28 mouse cellular contexts compared by ENCODE assay signal in the genomic region with DNA sequence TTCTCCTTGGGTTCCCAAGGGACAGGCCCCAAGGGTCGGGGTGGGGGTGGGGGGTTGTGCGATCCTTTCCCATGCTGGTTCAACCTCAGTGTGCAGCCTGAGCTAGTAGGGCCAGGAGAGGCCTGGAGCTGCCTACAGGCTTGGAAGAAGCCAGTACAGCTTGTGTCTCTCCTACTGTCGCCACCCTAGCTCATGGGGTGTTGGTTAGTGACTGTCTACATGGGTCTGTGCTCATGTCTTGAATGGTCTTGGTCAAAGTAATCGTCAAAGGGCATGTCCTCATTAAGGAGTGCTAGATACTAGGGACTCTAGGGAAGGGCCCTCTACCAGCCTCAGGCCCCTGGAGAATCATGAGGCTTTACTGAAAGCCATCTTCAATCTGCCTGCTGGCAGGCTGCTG. TPM values are rescaled to one million over a fixed set of nuclear protein-coding genes. Genes with fewer than 3 reads are reported as not detected.
DNase-seq lines count a peak whose midpoint lies in the region; ATAC-seq and TF ChIP-seq lines count a peak whose summit lies in the region.
"Had no signal": no experiment of that assay in that cellular context is flagged by ENCODE, and none has a peak within 500 bp of the region (broad histone marks: within the 10 kb centered on the region; RNA-seq: fewer than 3 reads in every experiment).

No protein-coding gene starts in this region.

- peak overlapping the region; percentile 91 for H3K27ac ChIP-seq in hindbrain, embryonic 11.5 days (ENCODE audit: low read depth, low read length)
- H3K27ac ChIP-seq in hindbrain, embryonic 16.5 days (ENCODE audit: low read depth, low read length) = no peak overlapping the region
- H3K27ac ChIP-seq in forebrain, embryonic 10.5 days = peak overlapping the region; percentile 88
- H3K27ac ChIP-seq in forebrain, postnatal 0 days (ENCODE audit: low read depth, low read length) = peak overlapping the region; percentile 29; the same call in 1 of the 2 replicates
- H3K27ac ChIP-seq in midbrain, embryonic 15.5 days = peak overlapping the region; percentile 34
- H3K27ac ChIP-seq: heart, embryonic 10.5 days; hindbrain, embryonic 15.5 days; kidney, postnatal 0 days; layer of hippocampus, adult 2 months; liver, embryonic 14.5 days; lung, embryonic 15.5 days; stomach, embryonic 15.5 days had no signal

- DNase-seq in hindbrain, embryonic 11.5 days (ENCODE audit: low spot score) = no peak
- no peak for DNase-seq in forebrain, embryonic 10.5 days (ENCODE audit: extremely low spot score, low spot score)
- no peak for DNase-seq in forebrain, postnatal 0 days
- DNase-seq in left cerebral cortex, adult 8-10 months (ENCODE audit: low spot score in 2 of 2) = no peak
- no peak for DNase-seq in c-Kit-positive CD71-positive TER-119-positive erythroid progenitor cells, embryonic 14.5 days (ENCODE audit: low spot score)
- DNase-seq in gastrocnemius, postnatal 4 days (ENCODE audit: low spot score in 2 of 2) = no peak
- DNase-seq: adrenal gland, postnatal 14 days; cerebellum, adult 11 months; gastrocnemius, postnatal 25 days; kidney, adult 11 months; layer of hippocampus, postnatal 36 days; thymus, adult 18-20 months had no signal

- H3K9ac ChIP-seq in hindbrain, embryonic 11.5 days (ENCODE audit: low read depth, low read length) = no peak overlapping the region
- H3K9ac ChIP-seq in hindbrain, embryonic 16.5 days (ENCODE audit: low read depth, low read length) = no peak overlapping the region
- H3K9ac ChIP-seq in forebrain, postnatal 0 days = no peak overlapping the region
- no peak overlapping the region for H3K9ac ChIP-seq in midbrain, embryonic 15.5 days
- H3K9ac ChIP-seq: hindbrain, embryonic 15.5 days; liver, embryonic 14.5 days; lung, embryonic 15.5 days; stomach, embryonic 15.5 days had no signal

- H3K27me3 ChIP-seq in hindbrain, embryonic 11.5 days (ENCODE audit: control insufficient read depth, insufficient read depth, low read length) = no peaks in the 10 kb centered on the region
- no peaks in the 10 kb centered on the region for H3K27me3 ChIP-seq in hindbrain, embryonic 16.5 days (replicated peaks; ENCODE audit: control insufficient read depth, insufficient read depth, low read length)
- peaks cover 54% of the 10 kb centered on the region for H3K27me3 ChIP-seq in forebrain, embryonic 10.5 days (ENCODE audit: poor library complexity, severe bottlenecking)
- no peaks in the 10 kb centered on the region for H3K27me3 ChIP-seq in forebrain, postnatal 0 days (ENCODE audit: insufficient read depth, low read length)
- H3K27me3 ChIP-seq in midbrain, embryonic 15.5 days (replicated peaks) = no peaks in the 10 kb centered on the region
- H3K27me3 ChIP-seq: hindbrain, embryonic 15.5 days; stomach, embryonic 15.5 days had no signal

- H3K4me3 ChIP-seq in hindbrain, embryonic 11.5 days (ENCODE audit: low read depth, low read length) = no peak overlapping the region
- no peak overlapping the region for H3K4me3 ChIP-seq in hindbrain, embryonic 16.5 days (ENCODE audit: low read length)
- H3K4me3 ChIP-seq in forebrain, embryonic 10.5 days = 0 out of 2 replicates have a peak overlapping the region, but pooled peaks have one; percentile 10
- H3K4me3 ChIP-seq in forebrain, postnatal 0 days (ENCODE audit: low read depth, low read length) = no peak overlapping the region
- H3K4me3 ChIP-seq in midbrain, embryonic 15.5 days = no peak overlapping the region
- H3K4me3 ChIP-seq: heart, embryonic 10.5 days; hindbrain, embryonic 15.5 days; layer of hippocampus, adult 2 months; lung, embryonic 15.5 days; stomach, embryonic 15.5 days had no signal

- no peak; the same call in 1 of the 2 replicates for ATAC-seq in hindbrain, embryonic 11.5 days (ENCODE audit: low FRiP score)
- no peak for ATAC-seq in hindbrain, embryonic 16.5 days
- ATAC-seq in forebrain, postnatal 0 days = no peak
- no peak for ATAC-seq in midbrain, embryonic 15.5 days (replicated peaks)
- ATAC-seq: activated CD4-positive, CD25-positive, alpha-beta regulatory T cell, adult 4 months had no signal

- H3K4me2 ChIP-seq in hindbrain, embryonic 11.5 days (replicated peaks; ENCODE audit: low read depth, low read length) = no peak overlapping the region
- no peak overlapping the region for H3K4me2 ChIP-seq in hindbrain, embryonic 16.5 days (ENCODE audit: low read length)
- no peak overlapping the region for H3K4me2 ChIP-seq in forebrain, postnatal 0 days (ENCODE audit: low read depth)
- H3K4me2 ChIP-seq in midbrain, embryonic 15.5 days = no peak overlapping the region
- H3K4me2 ChIP-seq: hindbrain, embryonic 15.5 days; lung, embryonic 15.5 days; stomach, embryonic 15.5 days had no signal

- no peak for TF ChIP-seq CTCF in forebrain, postnatal 0 days (IDR thresholded peaks at IDR 0.05; ENCODE audit: low read depth)

- peaks cover 12% of the 10 kb centered on the region for H3K4me1 ChIP-seq in hindbrain, embryonic 11.5 days (replicated peaks; ENCODE audit: control insufficient read depth, insufficient read depth, low read length)
- peaks cover 15% of the 10 kb centered on the region for H3K4me1 ChIP-seq in hindbrain, embryonic 16.5 days (ENCODE audit: control insufficient read depth, insufficient read depth, low read depth, low read length)
- peaks cover 78% of the 10 kb centered on the region for H3K4me1 ChIP-seq in forebrain, embryonic 10.5 days
- peaks cover 11% of the 10 kb centered on the region for H3K4me1 ChIP-seq in forebrain, postnatal 0 days (ENCODE audit: insufficient read depth)
- peaks cover 26% of the 10 kb centered on the region for H3K4me1 ChIP-seq in midbrain, embryonic 15.5 days
- H3K4me1 ChIP-seq: lung, embryonic 15.5 days; stomach, embryonic 15.5 days had no signal

- no peaks in the 10 kb centered on the region for H3K36me3 ChIP-seq in hindbrain, embryonic 11.5 days (ENCODE audit: control insufficient read depth, insufficient read depth, low read length)
- no peaks in the 10 kb centered on the region for H3K36me3 ChIP-seq in hindbrain, embryonic 16.5 days (ENCODE audit: control insufficient read depth, insufficient read depth, low read length)
- no peaks in the 10 kb centered on the region for H3K36me3 ChIP-seq in forebrain, embryonic 10.5 days (replicated peaks)
- no peaks in the 10 kb centered on the region for H3K36me3 ChIP-seq in forebrain, postnatal 0 days (ENCODE audit: insufficient read depth)
- H3K36me3 ChIP-seq in midbrain, embryonic 15.5 days (replicated peaks) = no peaks in the 10 kb centered on the region
- H3K36me3 ChIP-seq: G1E; heart, embryonic 10.5 days; hindbrain, embryonic 15.5 days; lung, embryonic 15.5 days; stomach, embryonic 15.5 days had no signal

- WGBS in hindbrain, embryonic 11.5 days = 65% methylated on average over 4 of the region's 4 CpGs
- WGBS in hindbrain, embryonic 16.5 days = 74% methylated on average over 4 of the region's 4 CpGs
- WGBS in forebrain, embryonic 10.5 days = 71% methylated on average over 4 of the region's 4 CpGs
- 71% methylated on average over 4 of the region's 4 CpGs for WGBS in forebrain, postnatal 0 days
- 66% methylated on average over 4 of the region's 4 CpGs for WGBS in midbrain, embryonic 15.5 days

- no peaks in the 10 kb centered on the region for H3K9me3 ChIP-seq in hindbrain, embryonic 11.5 days (ENCODE audit: control insufficient read depth, low read length)
- no peaks in the 10 kb centered on the region for H3K9me3 ChIP-seq in hindbrain, embryonic 16.5 days (ENCODE audit: control insufficient read depth, low read length)
- no peaks in the 10 kb centered on the region for H3K9me3 ChIP-seq in forebrain, embryonic 10.5 days
- no peaks in the 10 kb centered on the region for H3K9me3 ChIP-seq in forebrain, postnatal 0 days (ENCODE audit: low read length)
- H3K9me3 ChIP-seq in midbrain, embryonic 15.5 days = no peaks in the 10 kb centered on the region
- H3K9me3 ChIP-seq: G1E; heart, embryonic 10.5 days; hindbrain, embryonic 15.5 days; lung, embryonic 15.5 days; stomach, embryonic 15.5 days had no signal

RNA-seq across cellular contexts. Expression of gene 7530416G11Rik, which starts 5.5 kb away (rescaled TPM):
- polyA plus RNA-seq in hindbrain, embryonic 11.5 days (2014; fragmentation: Nextera tagmentation; extraction: Ambion mirVana) = not detected in 2 replicates
- not detected in 2 replicates for polyA plus RNA-seq in hindbrain, embryonic 16.5 days (2015; fragmentation: Nextera tagmentation; extraction: Ambion mirVana)
- not detected in 2 replicates for polyA plus RNA-seq in forebrain, embryonic 10.5 days (2016; fragmentation: Nextera tagmentation; extraction: Ambion mirVana)
- 0.15 TPM in 1 of 2 replicates, not detected in the other for total RNA-seq in forebrain, postnatal 0 days (2014; rRNA removed)
- not detected in 2 replicates for polyA plus RNA-seq in forebrain, postnatal 0 days (2015; fragmentation: Nextera tagmentation; extraction: Ambion mirVana)
- polyA plus RNA-seq in midbrain, embryonic 15.5 days (2015; fragmentation: Nextera tagmentation; extraction: Ambion mirVana) = not detected in 2 replicates
- total RNA-seq in left cerebral cortex, adult 8-10 months (2022) = not detected
- total RNA-seq in gastrocnemius, postnatal 4 days (2021) = not detected
- total RNA-seq: adrenal gland, postnatal 14 days; G1E; gastrocnemius, postnatal 25 days; layer of hippocampus, adult 2 months; layer of hippocampus, postnatal 36 days; left cerebral cortex, postnatal 25 days had no signal
- polyA plus RNA-seq: activated CD4-positive, CD25-positive, alpha-beta regulatory T cell, adult 4 months; brain, embryonic 14.5 days; frontal cortex, adult 2 months; G1E; heart, embryonic 10.5 days; heart, postnatal 0 days; hindbrain, embryonic 15.5 days; kidney, postnatal 0 days; limb, embryonic 14.5 days; liver, embryonic 14.5 days; lung, embryonic 15.5 days; stomach, embryonic 15.5 days had no signal
